Mouse (Mus musculus) heart, postnatal 25 days (tissue): ENCODE data around the gene Iqcf5. TPM values are rescaled to one million over a fixed set of nuclear protein-coding genes. Genes with fewer than 3 reads are reported as not detected.
"Not testable (repeated sequence)": the region's sequence is repeated elsewhere in the genome, so short reads cannot be mapped to it uniquely, and the experiment has no call there.

Experiments used
- DNase-seq: peaks from one replicate; pipeline ENCODE4 v3.0.0; 2022; ENCODE audit warnings: low spot score
- intact Hi-C: fragments of 180-260 bp; cut with DNase I; formaldehyde crosslinking; loops from one replicate; pipeline ENCODE4 v1.15.1; 2025
- total RNA-seq, 2 experiments: library from RNA; stranded (reverse); gene quantifications; 2 replicates each; pipeline ENCODE4 v1.2.3; 2021

The Iqcf5 gene
- total RNA-seq, 2 experiments from 2014 or later: not detected

GRCm38 (mm10) chr9:106478101-106478500, 36.3 kb upstream of the Iqcf5 start:
- no peak for DNase-seq
- intact Hi-C loops: loop anchor here (5.0 kb wide), 2 partner anchors 111 to 171 kb away; partner anchors contain the start of gene Dusp7

GRCm38 (mm10) chr9:106480541-106480940, 33.8 kb upstream of the Iqcf5 start:
- intact Hi-C loops: no loop called here
- DNase-seq: no peak

GRCm38 (mm10) chr9:106481075-106481474, 33.3 kb upstream of the Iqcf5 start:
- no peak for DNase-seq
- intact Hi-C loops: no loop called here

- no peak for DNase-seq
- intact Hi-C loops: no loop called here
Measured at GRCm38 (mm10) chr9:106481676-106482075, 32.7 kb upstream of the Iqcf5 start.

- no peak for DNase-seq
- intact Hi-C loops: no loop called here
Measured at GRCm38 (mm10) chr9:106482578-106483115, 31.7 kb upstream of the Iqcf5 start.

- DNase-seq: no peak
- intact Hi-C loops: no loop called here
Measured at GRCm38 (mm10) chr9:106483136-106483535, 31.2 kb upstream of the Iqcf5 start.

GRCm38 (mm10) chr9:106483606-106484005, 30.8 kb upstream of the Iqcf5 start:
- intact Hi-C loops: no loop called here
- no peak for DNase-seq

GRCm38 (mm10) chr9:106485076-106485475, 29.3 kb upstream of the Iqcf5 start:
- no peak for DNase-seq
- intact Hi-C loops: no loop called here

- intact Hi-C loops, DNase-seq: not testable (repeated sequence)
Measured at GRCm38 (mm10) chr9:106487602-106488001, 26.8 kb upstream of the Iqcf5 start.

- intact Hi-C loops: no loop called here
- DNase-seq: no peak
Measured at GRCm38 (mm10) chr9:106499667-106500066, 14.7 kb upstream of the Iqcf5 start, which contains the start of gene Iqcf1. Iqcf1 (plus strand) TSS chr9:106499967.

GRCm38 (mm10) chr9:106501846-106502245, 12.5 kb upstream of the Iqcf5 start:
- intact Hi-C loops: no loop called here

GRCm38 (mm10) chr9:106504246-106504645, 10.1 kb upstream of the Iqcf5 start:
- intact Hi-C loops: no loop called here
- no peak for DNase-seq

More at GRCm38 (mm10) chr9:106501846-106502245, 12.5 kb upstream of the Iqcf5 start:
- DNase-seq: no peak

- DNase-seq: no peak
- intact Hi-C loops: no loop called here
Measured at GRCm38 (mm10) chr9:106509356-106509755, 5.0 kb upstream of the Iqcf5 start.

GRCm38 (mm10) chr9:106512729-106513450, 1.5 kb upstream of the Iqcf5 start:
- intact Hi-C loops: no loop called here
- DNase-seq: no peak

- no peak for DNase-seq
- intact Hi-C loops: no loop called here
Measured at GRCm38 (mm10) chr9:106513566-106513965, 807 bp upstream of the Iqcf5 start.

- intact Hi-C loops: no loop called here
- no peak for DNase-seq
Measured at GRCm38 (mm10) chr9:106519433-106519832, 5.1 kb downstream of the Iqcf5 start.

- intact Hi-C loops: no loop called here
- no peak for DNase-seq
Measured at GRCm38 (mm10) chr9:106519909-106520308, 5.5 kb downstream of the Iqcf5 start.

GRCm38 (mm10) chr9:106531833-106532232, 17.5 kb downstream of the Iqcf5 start:
- intact Hi-C loops: no loop called here
- no peak for DNase-seq

GRCm38 (mm10) chr9:106534296-106534695, 19.9 kb downstream of the Iqcf5 start:
- intact Hi-C loops: no loop called here
- no peak for DNase-seq

- intact Hi-C loops: no loop called here
Measured at GRCm38 (mm10) chr9:106534975-106535374, 20.6 kb downstream of the Iqcf5 start.

GRCm38 (mm10) chr9:106561531-106561930, 47.2 kb downstream of the Iqcf5 start, which contains the start of gene Iqcf3:
Iqcf3 (minus strand) TSS chr9:106561631.
- intact Hi-C loops: no loop called here
- DNase-seq: no peak

More at GRCm38 (mm10) chr9:106534975-106535374, 20.6 kb downstream of the Iqcf5 start:
- no peak for DNase-seq
